Mouse (Mus musculus) frontal cortex, postnatal 10 days (tissue): Measurements from ENCODE around the gene Glis1.

Source experiments
- DNase-seq, 2 experiments: peaks; one replicate each; pipeline ENCODE4 v3.0.0; 2022; ENCODE audit warnings: low spot score in 2 of 2, mixed read lengths in 1 of 2

The Glis1 gene

DNA sequence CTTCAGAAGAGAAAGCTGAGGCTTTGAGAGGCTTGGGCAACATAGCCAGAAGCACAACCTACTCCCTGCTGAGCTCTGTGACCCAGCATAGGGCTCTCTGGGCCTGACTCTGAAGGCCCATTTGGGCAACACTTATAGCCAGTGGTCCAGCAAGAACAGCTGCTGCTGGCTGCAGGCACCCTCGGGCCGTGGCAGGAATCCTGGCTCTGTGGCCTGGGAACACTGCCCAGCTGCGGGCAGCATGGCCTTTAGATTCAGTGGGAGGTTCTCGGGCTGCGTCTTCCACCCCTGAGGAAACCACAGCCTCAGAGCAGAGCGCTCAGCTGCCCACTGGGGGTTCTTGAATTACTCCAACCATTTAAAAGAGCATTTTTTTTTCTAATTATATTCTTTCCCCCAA lies 189.5 kb downstream of the Glis1 start:
- no peak for DNase-seq

DNA sequence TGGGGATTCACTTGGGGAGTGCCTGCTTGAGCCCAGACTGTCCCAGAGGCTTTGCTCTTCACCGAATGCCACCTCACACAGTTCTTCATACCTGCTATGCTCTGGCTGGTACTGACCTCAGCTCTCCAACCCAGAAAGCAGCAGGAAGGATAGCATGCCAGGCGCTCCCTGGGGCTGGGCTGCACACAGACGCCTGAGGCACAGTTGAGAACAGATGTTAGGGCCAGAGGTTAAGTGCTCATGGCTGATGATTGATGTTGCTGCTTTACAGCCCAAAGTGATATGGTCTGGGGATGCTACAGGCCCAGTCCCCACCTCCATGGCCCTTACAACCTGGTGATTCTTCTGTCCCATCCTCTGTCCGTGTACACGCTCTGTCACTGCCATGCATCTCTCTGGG lies 190.6 kb downstream of the Glis1 start:
- no peak for DNase-seq

DNA sequence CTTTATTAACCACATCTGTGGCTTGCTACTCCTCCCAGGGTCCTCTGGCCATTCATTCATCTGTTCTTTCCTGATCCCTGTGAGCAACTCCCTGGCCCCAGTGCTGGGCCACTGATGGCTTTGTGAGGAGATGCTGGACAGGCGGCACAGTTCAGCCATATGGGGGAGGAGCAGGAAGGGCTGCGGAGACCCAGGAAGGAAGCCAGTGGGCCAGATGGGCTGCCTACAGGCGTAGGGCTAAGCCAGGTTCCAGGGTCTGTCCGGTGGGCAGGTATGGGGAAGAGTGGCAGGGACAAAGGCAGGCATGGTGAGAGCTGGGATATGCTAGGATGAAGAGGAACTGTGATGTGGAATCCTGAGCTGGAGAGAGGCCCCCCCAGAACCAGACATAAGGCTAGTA lies 193.8 kb downstream of the Glis1 start:
- DNase-seq: no peak

DNA sequence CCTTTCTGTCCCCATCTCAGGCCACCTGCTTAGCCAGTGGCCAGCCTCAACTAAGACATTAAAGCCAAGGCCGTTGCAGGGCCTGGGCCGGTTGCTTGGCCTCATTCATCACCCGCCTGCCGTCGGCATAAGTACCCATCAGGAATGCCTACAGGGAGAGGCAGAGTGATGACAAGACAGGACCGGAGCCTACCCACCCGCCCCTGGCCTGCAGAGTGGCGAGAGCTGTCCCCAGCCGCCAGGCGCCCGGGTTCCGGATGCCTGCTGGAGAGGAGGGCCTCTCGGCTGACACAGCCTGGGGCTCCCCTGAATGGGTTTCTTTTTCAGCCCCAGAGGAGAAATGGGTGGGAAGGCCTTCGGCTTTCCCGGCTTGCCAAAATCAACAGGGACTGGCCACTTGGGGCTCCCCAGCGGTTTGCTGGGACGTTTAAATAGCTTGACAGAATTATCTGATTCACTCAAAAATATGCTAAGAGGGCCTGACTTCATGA lies 194.6 kb downstream of the Glis1 start:
- no peak for DNase-seq

DNA sequence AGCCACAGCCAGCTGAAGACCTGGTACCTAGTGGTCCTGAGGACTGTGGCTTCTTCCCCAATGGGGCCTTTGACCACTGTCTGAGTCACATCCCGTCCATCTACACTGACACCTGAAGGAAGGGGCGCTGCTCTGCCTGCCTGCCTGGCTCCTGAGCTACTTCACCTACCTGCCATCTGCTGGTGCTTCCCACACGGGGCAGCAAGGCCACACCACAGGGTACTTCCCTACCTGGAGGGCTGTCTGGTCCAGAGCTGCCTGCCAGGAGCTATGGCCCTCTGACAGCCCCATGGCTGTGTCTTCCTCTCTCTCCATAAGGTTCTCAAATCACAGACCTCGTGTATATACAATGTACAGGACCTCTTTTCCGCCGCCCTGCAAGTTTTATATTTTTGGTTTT lies 200.2 kb downstream of the Glis1 start:
- DNase-seq: no peak

DNA sequence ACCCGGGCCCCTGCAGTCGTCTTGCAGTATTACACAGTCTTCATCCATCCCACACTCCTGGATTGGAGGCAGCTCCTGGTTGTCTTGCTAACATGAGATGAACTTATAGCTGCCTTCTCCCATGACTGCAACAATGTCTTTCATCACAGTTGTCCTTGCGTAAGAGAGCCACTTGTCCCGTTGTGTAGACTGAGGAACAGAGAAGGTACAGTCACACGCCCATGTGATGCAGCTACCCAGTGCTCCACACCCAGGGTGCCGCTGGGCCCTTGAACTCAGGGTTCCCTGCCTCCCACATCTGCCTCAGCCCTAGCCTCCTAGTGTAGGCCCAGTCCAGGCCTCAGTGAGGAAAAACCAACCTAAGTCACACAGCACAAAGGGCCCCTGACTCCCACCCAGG lies 201.7 kb downstream of the Glis1 start:
- DNase-seq: no peak

DNA sequence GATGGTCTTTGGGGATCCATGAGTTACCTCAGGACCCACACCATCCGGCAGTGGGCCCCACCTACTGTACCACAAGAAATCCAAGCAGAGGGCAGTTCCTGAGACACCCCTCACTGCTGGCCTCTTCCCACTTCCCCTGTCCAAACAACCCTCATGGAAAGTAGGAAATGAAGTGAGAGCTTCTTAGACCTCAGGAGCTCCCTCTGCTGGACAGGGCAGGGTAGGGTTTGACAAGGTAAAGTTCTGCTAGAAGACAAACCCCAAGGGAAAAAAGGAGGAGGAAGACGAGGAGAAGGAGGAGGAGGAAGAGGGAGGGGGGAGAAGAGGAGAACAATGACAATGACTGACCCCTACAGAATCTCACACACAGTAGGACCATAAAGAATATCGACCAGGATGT lies 203.3 kb downstream of the Glis1 start:
- no peak for DNase-seq

DNA sequence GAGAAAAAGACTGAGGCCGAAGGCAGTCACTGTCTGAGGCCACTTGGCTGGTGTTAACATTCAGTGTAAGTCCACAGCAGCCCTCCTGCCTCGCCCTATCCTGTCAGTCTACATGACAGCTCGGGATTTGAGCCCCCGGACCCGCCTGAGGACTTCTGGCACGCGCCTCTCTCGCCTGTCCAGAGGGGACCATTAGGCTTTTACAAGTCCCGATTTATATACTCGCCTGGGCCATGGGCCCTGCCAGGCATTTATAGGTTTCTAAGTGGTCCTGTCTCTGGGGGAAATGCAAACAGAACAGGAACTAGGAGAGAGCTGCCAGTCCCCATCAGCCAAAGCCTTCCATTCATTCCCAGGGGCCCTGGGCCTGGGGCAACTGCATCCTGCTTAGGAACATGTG lies 203.9 kb downstream of the Glis1 start:
- no peak for DNase-seq

DNA sequence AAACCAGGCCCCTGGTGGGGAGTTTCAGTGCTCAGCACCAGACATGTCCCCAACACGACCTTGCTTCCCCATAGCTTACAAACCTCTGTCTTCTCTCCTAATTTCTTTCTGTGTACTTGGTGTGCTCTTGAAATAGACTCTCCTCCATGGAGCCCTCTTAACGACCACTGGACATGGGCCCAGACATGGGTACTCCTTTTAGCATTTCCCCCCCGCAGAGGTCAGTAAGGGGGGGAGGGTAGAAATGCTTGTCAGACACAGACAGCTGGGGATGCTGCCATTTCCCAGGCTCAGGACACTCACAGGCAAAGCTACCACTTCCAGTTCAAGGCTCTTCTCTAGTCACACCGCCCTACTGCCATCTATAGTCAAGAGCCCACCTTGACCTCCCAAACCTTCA lies 207.2 kb downstream of the Glis1 start:
- DNase-seq: no peak

DNA sequence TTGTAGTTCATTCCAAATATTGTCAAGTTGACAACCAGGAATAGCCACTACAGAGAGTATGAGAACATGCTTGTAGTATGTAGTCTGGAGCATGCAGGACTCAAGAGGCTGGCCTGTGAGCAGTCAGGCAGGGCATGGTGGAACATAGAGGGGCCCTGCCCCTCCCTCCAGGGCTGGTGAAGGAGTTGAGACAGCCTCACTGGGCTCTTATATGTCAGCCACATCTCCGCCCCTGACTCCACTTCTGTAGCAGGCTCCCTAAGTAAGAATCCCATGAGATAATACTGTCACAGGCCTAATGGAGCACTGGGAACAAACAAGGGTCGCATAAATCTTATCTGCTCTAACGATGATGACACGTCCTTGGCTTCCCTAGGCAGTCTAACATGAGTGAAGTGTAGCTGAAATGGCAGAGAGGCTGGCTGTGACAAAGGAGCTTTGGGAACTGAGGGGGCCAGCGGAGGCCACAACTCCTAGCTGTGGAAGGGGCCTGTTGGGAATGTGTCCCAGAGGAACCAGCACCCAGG lies 214.6 kb downstream of the Glis1 start:
- DNase-seq: no peak

DNA sequence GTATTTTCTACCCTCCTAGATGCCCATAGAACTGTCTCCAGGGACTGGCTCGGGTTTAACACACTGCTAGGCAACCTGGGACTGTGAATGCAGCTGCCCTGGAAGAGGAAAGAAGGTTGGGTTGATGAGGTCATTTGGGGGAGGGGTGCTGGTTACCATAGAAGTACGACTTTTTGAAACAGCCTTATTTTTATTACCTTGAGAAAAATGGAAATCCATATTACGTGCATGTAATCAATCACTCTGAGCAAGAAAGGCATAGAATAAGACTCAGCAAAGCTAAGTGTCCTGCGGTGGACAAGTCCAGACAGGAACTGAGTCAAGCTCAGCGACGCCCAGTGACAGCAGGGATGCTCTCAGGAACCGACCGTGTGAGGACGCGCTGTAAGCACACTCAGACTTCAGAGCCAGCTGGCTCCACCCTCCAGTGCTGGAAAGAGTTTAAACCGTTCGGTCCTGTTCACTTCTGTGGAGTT lies 216.7 kb downstream of the Glis1 start:
- DNase-seq: no peak

DNA sequence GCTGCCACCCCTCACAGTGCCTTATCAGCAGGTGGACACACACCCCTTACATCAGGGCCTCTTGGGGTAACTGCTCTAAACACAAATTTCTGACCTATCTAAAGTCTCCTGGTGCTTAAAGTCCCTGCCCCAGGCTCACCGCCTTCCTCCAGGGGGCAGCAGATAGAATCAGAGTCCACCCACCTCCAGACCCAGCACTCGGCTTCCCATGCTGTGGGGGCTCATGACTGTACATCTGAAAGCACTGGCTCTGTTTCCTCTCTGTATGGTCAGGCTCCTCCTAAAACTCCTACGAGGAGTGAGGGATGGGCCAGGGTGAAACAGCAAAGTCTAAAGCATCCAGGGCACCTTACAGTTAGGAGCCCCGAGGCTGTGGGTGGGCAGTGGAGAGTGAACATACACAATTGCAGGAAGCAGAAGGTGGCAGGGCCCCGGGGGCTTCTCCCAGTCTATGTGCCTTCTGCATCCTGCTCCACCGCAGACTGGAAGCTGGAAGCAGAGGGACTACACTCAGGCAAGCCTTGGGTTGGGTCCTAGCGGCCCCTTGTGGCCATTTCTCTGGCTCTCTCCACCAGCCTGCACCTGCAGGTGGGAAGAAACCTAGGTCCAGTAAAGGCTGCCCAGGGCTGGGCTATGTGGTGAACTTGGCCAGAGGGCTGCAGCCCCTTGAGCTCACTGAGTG lies 218.3 kb downstream of the Glis1 start:
- peak; percentile 53 to 81 for DNase-seq

DNA sequence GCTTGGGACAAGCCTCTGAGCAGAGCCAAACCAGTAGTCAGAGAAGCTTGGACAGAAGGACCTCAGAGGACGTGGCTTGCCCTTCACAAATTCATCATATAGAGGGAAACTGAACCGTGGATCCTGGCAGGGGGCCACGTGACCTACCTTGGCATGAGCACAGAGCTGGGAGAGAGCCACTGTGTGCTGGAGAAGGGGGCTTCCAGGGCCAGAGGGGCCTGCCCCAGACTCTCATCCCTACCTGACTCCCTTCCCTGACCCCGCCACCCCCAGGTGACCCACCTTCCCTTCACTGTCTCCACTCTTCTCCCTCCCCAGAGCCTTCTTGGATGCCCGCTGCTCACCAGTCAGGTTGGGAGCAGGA lies 218.9 kb downstream of the Glis1 start:
- DNase-seq: no peak

DNA sequence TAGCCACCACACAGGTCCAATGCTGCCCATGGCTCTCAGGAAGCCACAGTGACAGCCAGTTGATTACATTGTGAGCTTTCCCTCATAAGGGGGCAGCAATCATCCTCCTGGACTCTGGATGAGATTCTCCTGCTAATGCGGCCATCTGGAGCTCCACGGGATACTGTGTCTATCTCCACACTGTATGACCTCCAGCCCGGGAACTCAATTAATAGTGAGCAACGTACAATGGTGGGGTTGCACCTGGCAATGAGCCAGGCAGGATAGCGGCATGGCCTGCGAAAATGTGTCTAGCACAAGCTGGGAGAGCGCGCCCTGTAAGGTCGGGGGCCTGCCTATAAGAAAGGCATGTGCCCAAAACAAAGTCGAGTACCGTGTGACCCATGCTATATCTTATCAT lies 226.3 kb downstream of the Glis1 start:
- no peak for DNase-seq

DNA sequence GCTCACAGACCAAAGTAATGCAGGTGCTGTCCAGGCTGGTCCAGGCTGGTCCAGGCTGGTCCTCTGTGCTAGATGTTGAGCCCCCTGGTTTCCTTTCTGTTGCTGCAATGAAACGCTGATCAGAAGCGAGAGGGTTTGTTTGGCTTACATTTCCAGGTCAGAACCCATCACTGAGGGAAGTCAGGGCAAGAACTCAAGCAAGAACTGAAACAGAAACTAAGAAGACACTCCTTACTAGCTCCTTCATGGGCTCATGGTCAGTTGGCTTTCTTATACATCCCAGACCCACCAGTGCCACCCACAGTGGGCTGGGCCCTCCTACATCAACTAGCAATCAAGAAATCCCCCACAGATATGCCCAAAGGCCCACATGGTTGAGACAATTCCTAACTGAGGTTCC lies 234.1 kb downstream of the Glis1 start:
- no peak for DNase-seq

DNA sequence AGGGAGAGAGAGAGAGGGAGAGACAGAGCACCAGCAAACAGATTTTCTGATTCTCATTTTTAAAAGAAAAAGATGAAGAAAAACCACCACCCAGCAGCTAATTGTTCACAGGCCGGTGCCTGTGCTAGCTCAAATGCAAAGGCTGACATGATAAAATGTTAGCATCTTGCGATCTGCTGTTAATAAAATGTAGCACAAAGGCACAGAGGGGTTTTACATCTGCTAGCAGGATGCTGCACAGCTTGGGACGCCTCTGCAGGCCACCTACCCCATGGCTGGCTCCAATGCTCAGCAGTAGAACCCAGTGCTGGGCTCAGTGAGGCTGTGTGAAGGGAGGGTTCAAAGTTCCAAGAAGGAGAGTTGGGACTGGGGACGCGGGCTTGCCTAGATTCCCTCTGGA lies 236.3 kb downstream of the Glis1 start:
- DNase-seq: no peak

DNA sequence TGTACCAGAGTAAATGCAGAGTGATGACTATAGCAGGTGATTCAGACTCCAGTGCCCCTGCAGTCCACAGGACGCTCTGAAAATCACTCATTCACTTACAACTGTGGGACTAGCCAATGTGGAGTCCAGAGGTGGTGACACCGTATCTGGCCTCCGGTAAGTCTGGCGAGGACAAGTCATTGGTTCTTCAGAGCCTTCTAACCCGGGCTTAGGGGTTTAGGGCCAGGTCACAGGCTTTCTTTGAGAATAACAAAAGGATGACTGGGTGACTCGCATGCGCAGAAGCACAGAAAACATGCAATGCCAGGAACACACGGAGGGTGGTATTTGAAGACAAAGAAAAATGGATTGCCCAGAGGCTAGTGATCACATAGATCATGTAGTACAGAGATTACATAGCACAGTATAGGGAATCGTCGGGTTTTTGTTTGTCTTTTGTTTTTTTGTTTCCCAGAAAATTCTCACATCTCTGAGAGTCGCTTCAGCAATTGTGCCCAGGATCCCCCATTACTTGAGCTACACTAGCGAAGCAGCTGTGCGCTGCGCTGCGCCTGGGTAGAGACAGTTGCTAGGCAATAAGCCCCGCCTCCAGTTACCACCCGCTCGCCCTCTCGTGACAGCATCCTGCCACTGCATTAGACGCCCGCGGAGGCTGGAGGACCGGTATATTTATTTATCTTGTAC lies 239.4 kb downstream of the Glis1 start:
- peak; percentile 78 to 87 for DNase-seq

DNA sequence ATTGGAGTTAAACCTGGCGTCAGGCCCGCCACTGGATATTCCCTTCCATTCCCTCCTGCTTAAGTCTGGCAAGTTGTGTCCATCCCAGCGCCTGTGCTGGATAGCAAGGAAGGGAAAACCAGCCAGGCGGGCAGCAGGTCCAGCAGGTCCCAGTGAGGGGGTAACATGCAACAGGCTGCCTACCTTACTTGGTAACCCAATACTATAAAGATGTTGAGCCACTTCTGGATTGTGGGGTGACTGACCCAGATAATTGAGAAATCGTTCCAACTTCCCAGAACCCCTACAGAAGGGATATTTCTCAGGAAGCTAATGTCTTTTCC lies 239.9 kb downstream of the Glis1 start:
- no peak for DNase-seq

DNA sequence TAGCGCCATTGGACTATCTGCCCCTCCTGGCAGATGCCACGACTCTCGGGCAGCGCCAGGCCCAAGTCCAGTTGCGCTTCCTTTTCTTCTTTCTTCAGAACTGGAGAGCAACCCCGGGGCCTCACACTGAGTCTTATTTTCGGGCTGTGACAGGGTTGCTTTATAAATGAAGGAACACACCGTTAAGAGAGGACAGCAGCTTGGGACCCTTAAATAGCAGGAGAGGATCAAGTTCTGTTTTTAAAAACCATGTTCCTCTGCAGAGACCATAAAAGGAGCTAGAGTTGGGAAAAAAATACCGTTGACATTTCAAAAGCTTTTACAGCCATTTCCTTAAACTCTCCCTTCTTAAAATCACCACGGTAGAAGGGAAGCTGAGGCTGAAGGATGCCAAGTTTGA lies 241.3 kb downstream of the Glis1 start:
- DNase-seq: no peak

DNA sequence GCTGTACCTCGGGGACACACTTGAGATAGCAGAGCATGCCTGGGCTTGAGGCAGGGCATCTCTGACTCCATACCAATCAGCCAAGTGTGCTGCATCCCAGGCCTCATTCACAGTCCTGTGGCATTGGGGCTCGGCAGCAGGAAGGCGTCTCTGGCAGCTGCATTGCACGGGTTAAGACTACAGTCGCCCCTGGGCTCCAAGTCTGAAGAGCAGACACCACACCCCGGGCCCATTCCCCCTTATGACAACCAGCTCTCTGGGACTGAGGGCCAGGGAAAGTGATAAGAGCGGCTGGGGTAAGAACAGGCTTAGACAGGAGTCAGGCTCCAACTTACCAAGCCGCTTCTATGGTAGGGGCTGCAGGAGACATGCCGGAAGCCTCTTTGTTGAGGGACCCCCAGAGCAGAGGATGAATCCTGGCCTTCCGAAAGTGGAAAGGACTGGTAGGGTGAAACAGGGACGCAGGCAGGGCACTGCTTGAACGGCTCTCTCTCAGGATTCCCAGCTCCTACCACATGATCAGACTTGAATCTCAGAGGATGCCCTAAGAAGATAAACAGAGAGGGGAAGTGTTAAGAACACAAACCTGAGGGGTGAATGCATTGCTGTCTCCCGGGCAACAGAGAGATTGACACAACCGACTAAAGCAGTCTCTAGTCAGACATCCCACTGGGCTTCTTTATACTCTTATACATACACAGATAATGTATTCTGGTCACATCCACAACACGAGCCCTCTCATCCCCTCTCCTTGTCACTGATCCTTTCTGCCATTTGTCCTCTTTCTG lies 246.1 kb downstream of the Glis1 start:
- DNase-seq: no peak

DNA sequence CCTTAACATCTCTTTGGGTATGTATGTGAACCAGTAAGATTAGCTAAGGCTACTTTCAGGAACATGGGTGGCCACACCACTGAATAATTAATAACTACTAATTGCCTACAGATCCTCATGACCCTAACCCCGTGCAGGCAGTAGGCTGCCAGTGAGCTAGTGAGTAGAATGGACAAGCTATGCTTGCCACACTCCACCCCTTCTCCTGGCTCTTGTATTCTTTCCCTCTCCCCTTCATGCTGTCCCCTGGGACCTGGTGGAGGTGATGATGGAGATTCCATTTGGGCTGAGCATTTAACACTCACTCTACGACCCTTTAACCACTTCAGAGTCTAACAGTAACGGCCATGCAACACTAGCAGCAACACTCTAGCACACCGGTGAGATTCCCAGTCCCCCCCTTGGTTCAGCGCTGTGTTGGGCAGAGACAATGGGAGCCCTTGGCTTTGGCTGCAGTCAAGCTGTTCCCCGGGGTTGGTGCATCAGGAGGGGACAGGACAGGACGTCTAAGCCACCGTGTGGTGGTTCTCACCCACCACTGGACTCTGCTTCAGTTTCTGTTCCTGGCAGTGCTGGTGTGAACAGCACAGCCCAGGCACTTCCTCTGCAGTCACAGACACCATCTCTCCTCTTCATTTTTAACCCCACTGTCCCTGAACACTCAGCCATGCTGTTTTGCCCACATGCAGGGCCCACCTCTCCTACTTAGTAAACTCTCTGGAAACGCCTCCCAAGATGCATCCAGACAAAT lies 246.9 kb downstream of the Glis1 start:
- no peak for DNase-seq
